Mouse (Mus musculus) CD4-positive naive resting alpha-beta T cell, adult 57 days (primary cell): ENCODE data around the gene Cnnm3. TPM values are rescaled to one million over a fixed set of nuclear protein-coding genes. Genes with fewer than 3 reads are reported as not detected.

ENCODE experiments used
- total RNA-seq: library from RNA; stranded (reverse); gene quantifications from one replicate; pipeline ENCODE4 v1.2.4, GENCODE M21; 2023

The Cnnm3 gene
- 47.6 TPM for total RNA-seq

GRCm38 (mm10) chr1:36511289-36512021 lies at the start of gene Cnnm3:
Gene Cnnm3, plus strand, starts transcription at chr1:36511867.

GRCm38 (mm10) chr1:36471181-36472105 lies 40.2 kb upstream of the Cnnm3 start, which contains the start of gene Cnnm4:
Gene Cnnm4, plus strand, starts transcription at chr1:36471620.

GRCm38 (mm10) chr1:36536783-36537182 lies 25.1 kb downstream of the Cnnm3 start, which contains the start of gene Ankrd23:
Gene Ankrd23, minus strand, starts transcription at chr1:36536883.

GRCm38 (mm10) chr1:36539186-36539585 lies 27.5 kb downstream of the Cnnm3 start, which contains the start of gene Gm42417:
Gene Gm42417, minus strand, starts transcription at chr1:36539429.

GRCm38 (mm10) chr1:36546888-36547471 lies 35.3 kb downstream of the Cnnm3 start, which contains the start of gene Ankrd39:
Gene Ankrd39, minus strand, starts transcription at chr1:36547445.

GRCm38 (mm10) chr1:36558031-36558993 lies 46.6 kb downstream of the Cnnm3 start, which contains the start of gene Sema4c:
Gene Sema4c, minus strand, starts transcription at chr1:36558349.

Other genes with a start within 250 kb of the Cnnm3 start
- gene Neurl3, start 237.2 kb upstream of the Cnnm3 start, total RNA-seq: 77.3 TPM
- gene Arid5a, start 204.1 kb upstream of the Cnnm3 start, total RNA-seq: 593 TPM
- gene Kansl3, start 142.7 kb upstream of the Cnnm3 start, total RNA-seq: 99.8 TPM
- gene Fer1l5, start 139.6 kb upstream of the Cnnm3 start, total RNA-seq: not detected
- 25.6 TPM for gene Lman2l, start 66.6 kb upstream of the Cnnm3 start, total RNA-seq
- gene Cnnm4, start 40.2 kb upstream of the Cnnm3 start, total RNA-seq: 19.5 TPM
- gene Ankrd23, start 25.0 kb downstream of the Cnnm3 start, total RNA-seq: 31.5 TPM
- not detected for gene Gm42417, start 27.6 kb downstream of the Cnnm3 start, total RNA-seq
- 26.5 TPM for gene Ankrd39, start 35.6 kb downstream of the Cnnm3 start, total RNA-seq
- 1.4 TPM for gene Sema4c, start 46.5 kb downstream of the Cnnm3 start, total RNA-seq
- gene Fam178b, start 171.3 kb downstream of the Cnnm3 start, total RNA-seq: not detected
- 235 TPM for gene Cox5b, start 179.6 kb downstream of the Cnnm3 start, total RNA-seq
- not detected for gene 4933424G06Rik, start 198.3 kb downstream of the Cnnm3 start, total RNA-seq
- 253 TPM for gene Actr1b, start 202.6 kb downstream of the Cnnm3 start, total RNA-seq
- gene Zap70, start 249.9 kb downstream of the Cnnm3 start, total RNA-seq: 236 TPM